Mouse (Mus musculus): Measurements from ENCODE around the gene Cntnap2.

Cntnap2 gene

DNA sequence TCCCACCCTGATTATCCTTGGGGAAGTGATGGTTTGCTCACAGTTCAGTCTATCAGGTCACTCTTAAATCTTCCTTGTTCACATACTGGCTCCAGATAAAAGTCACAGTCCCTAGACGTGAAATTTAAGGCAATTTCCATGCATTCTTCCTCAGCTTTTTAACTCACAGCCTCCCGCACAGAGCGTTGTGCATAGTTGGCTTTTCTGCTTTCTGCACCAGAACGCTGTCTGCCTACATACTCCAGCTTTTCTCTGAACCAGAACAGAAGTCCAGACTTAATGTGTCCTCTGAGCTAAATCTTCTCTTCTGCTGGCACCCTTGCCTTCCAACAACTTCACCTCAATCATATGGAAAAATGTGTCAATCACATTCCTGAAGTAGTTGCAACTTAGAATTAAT lies 1616.5 kb downstream of the Cntnap2 start:
- no peak for DNase-seq (ENCODE audit: low spot score in 2 of 2)

DNA sequence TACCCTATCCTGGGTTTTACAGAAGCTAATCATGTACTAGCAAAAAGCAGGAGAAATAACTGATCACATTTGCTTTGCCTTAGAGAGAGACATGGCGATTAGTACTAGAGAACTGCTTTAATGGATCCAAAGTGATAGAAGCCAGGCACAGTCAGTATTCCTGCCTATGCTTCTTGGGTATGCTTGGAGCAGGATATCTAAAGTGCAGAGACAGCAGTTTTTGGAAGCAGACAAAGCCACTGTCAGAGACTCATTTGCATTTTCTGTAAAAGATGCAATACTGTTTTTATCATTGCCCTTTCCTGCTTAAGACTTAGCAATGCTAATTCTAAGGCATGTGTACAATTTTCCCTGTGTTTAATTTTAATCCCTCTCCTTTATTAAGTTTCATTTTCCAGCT lies 1637.0 kb downstream of the Cntnap2 start:
- no peak for DNase-seq (ENCODE audit: low spot score in 2 of 2)

DNA sequence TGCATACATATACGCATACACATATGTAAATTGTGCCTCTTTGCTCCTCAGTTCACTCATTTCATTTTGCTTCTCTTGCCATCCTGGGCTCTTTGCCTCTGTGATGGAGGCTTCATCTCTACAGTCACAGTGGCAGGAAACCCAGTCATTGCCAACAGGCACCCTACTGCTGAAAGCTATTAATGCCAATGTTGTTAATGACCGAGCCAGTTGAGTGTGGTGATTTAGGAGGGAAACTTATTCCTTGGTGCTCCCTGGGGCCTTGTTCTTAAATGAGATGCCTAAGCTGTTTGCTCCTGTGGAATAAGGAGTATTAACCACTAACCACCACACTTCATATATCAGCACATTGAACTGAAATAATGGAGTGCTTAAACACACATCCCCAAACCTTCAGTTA lies 1640.2 kb downstream of the Cntnap2 start:
- DNase-seq (ENCODE audit: low spot score in 2 of 2): no peak

DNA sequence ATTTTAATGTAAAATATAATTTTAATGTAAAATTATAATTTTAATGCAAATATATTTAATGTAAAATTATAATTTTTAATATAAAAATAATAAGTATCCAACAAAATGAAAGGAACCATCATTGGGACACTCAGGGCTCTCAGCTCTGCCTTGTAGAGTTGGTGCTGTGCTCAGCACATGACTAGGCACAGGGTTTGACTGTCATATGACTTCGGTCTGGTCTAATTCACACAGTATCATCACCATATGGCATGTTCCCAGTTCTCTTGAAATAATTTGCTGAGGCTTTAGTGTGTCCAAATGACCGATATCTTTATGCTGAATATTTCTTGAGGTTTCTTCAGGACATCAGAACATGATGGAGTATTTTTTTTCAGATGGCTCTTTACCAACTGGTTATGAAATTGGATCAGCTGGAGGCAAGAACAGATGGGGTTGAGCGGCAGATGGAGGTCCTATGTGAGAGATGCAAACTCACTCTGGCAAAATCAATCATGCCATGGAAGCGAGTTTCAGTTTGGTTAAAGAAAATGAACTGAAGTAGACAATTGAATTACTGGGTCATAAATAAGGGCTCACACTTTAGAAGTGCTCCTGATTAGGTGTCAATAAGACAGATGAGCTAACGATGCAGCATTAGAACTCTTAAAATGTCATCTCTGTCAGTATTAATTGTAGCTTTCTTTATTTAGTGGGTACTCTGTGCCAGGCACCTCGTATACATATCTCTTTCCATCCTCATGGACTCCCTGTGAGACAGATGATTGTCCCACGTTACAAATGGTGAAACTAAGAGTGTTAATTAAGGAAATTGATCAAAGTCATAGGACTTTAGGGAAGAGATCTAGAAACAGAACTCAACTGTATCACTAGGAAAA lies 1645.4 kb downstream of the Cntnap2 start:
- no peak for DNase-seq (ENCODE audit: low spot score in 2 of 2)

GRCm38 (mm10) chr6:46705926-46706325 lies 1646.8 kb downstream of the Cntnap2 start:
- DNase-seq (ENCODE audit: low spot score in 2 of 2): no peak

- no peak for DNase-seq (ENCODE audit: low spot score in 2 of 2)
These were observed 1657.4 kb downstream of the Cntnap2 start for GRCm38 (mm10) chr6:46716576-46716975.

DNA sequence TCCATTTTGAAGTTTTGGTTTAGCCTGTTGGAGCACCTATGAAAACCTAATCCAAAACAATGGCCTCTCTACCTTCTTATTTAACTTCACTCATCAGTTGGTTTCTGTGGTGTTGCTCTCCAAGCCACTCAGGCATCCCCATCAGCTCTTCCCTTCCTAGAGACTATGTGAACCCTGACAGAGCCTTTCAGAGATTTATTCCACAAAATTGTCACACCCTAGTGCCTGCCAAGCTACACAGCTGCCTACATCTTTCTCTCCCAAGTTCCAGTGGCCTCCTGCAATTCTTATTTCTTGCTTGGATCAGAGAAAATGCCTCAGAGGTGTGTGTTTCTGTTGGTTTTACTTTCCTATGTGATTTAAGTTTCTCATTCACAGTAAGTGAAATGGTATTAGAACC lies 1674.6 kb downstream of the Cntnap2 start:
- DNase-seq (ENCODE audit: low spot score in 2 of 2): no peak

DNA sequence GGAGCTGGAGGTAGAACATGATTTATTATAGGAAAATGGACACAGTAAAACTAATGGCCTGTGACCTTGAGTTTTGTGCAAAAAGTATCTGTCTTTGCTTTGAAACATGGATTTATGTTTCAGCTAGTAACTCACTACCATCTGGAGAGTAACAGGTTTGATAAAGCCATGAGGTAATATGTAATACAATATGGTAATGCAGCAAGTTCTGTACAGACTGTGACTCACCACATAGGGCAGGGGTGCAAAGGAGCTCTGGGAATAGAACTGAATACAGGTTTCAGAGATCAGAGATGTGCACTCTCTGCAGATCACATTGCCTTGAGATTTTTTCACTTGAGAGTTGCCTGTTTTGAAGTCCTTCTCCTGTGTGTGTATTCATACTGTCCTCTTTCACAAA lies 1689.3 kb downstream of the Cntnap2 start:
- DNase-seq (ENCODE audit: low spot score in 2 of 2): no peak

GRCm38 (mm10) chr6:46763481-46763880 lies 1704.3 kb downstream of the Cntnap2 start:
- no peak for DNase-seq (ENCODE audit: low spot score in 2 of 2)

DNA sequence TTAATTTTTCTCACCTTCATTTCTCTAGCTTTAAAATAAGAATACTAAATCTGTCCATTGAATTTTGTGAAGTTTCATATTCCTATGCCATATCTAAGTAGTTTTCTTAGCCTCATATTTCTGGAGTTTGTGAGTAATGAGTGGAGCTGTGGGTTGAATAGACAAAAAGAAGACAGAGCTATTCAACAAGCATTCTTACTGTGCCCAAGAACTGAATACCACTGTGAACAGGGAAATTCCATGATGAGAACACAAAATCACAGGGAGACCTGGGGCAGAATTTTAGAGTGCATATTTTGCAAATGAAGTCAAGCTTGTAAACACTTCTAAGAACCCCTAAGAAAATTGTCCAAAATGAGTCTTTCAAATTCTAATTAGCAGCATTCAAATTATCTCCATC lies 1715.4 kb downstream of the Cntnap2 start:
- DNase-seq (ENCODE audit: low spot score in 2 of 2): no peak

DNA sequence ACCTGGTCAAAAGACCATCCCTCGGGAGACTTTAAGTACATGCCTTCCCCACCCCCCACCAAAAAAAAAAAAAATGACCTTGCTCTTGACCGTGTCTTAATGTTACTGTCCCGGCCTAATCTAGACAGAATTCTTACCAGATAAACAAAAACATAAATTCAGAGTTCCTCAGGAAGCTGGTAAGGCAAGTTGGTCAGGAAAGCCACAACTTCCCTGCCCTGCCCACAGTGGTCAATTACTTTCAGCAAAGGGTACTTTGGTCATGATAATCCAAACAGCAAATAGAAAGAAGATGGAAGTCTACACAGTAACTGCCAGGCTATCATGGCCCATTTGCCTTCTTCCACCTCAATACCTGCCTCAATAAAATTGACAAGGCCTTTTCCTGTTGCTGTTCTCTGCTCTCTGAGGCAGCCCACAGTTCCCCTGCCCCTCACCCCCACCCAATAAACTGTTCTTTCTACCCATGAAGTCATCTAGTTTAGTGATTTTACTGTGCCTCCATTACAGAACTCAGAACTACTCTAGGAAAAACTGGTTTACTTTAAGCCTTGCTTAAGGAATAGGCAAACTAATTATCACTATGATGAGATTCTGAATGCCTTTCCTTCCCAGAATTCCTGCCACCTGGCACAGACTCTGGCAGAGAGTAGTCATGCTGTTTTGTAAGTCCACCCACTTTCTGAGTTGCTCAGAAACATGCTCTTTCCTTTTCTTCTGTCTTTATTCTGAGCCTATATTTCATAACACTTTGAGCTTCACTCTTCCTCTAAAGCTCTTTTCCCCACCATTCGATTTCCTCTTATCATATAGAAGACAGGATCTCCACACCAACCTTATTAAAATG lies 1743.3 kb downstream of the Cntnap2 start:
- no peak for DNase-seq (ENCODE audit: low spot score in 2 of 2)

- DNase-seq (ENCODE audit: low spot score in 2 of 2): no peak
These were observed 1797.5 kb downstream of the Cntnap2 start for GRCm38 (mm10) chr6:46856635-46857034.

- no peak for DNase-seq (ENCODE audit: low spot score in 2 of 2)
These were observed 1801.9 kb downstream of the Cntnap2 start for GRCm38 (mm10) chr6:46861076-46861475.

DNA sequence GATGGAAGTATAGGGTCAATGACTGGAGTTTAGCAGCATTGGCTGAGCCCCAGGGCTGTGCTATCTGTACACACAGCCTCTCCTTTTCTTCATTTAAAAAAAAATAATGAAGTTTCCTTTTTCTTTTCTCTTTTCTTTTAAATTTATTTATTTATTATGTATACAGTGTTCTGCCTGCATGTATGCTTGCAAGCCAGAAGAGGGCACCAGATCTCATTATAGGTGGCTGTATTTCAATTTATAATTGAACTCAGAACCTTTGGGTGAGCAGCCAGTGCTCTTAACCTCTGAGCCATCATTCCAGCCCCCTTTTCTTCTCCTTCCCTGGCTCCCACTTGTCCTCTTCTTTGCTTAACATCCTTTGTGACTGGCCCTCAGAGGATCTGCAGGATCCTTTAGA lies 1807.2 kb downstream of the Cntnap2 start:
- DNase-seq (ENCODE audit: low spot score in 2 of 2): no peak

DNA sequence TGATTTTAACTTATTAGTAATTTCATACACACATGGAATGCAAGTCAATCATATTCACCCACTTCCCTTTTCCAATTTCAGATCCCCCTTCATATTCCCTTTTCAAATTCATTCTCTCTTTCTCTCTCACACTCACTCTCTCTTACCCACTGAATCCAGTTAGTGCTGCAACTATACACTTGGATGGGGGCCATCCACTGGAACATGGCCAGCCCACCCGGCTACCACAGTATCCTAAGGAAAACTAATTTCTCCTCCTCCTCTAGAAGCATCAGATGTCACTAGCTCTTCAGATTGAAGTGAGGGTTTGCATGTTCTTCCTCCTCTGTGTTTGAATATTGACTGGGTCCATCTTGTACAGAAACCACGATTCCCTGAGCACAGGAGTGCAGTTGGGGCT lies 1827.1 kb downstream of the Cntnap2 start:
- DNase-seq (ENCODE audit: low spot score in 2 of 2): no peak

- DNase-seq (ENCODE audit: low spot score in 2 of 2): no peak
These were observed 1850.0 kb downstream of the Cntnap2 start for GRCm38 (mm10) chr6:46909167-46909566.

DNA sequence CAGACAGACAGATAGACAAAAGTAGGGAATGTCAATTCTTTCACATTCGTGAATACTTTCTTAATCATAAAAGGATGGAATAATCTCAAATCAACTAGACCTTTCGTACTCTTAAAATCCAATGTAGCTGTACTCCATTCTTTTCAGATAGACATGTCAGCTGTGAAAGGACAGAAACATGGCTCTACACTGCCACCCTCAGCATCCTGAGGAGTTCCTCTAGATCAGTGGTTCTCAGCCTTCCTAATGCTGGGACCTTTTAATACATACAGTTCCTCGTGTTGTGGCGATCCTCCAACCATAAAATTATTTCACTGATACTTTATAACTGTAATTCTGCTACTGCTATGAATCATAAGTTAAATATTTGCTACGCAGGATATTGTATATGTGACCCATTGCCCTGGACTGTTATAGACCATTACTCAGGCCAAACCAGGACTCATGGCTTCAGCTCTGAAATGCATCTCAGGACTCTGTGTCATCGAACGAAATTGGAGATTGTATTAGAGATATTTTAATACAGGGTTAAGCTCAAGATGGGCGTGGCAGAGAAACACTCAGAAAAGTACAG lies 1859.6 kb downstream of the Cntnap2 start:
- no peak for DNase-seq (ENCODE audit: low spot score in 2 of 2)

GRCm38 (mm10) chr6:46919973-46920372 lies 1860.8 kb downstream of the Cntnap2 start:
- DNase-seq (ENCODE audit: low spot score in 2 of 2): no peak

GRCm38 (mm10) chr6:46924709-46925108 lies 1865.6 kb downstream of the Cntnap2 start:
- no peak for DNase-seq (ENCODE audit: low spot score in 2 of 2)

GRCm38 (mm10) chr6:46945703-46946102 lies 1886.5 kb downstream of the Cntnap2 start:
- no peak for DNase-seq (ENCODE audit: low spot score in 2 of 2)

DNA sequence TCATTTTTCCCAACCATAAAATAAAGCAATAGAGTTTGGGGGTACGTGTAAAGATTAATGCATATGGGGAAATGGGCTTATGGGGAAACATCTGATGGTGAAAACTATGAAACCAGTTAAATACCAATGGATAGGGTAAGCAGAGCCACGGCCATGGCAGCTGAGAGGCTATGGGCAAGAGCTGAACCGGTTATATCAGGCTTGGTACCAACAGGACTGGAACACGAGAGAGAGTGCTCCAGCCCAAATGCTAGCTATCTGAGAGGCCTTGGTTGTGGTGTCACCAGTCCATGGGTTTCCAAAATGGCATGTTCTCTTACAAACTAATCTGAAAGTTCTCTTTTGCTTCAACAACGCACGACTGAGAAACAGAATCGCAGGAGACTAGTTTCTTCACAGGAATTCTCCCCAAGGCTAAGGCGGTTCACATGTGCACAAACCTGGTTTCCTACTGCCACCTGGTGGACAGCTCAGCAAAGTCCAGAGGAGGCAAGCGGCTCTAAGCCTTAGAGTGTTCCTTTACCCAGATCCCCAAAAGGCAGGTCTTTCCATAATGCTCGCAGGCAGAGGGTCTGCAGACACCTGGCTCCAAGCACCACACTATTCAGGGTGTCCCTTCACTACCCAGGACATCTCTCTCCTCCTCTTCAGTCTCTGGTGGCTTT lies 1902.0 kb downstream of the Cntnap2 start:
- peak; percentile 24 to 39 for DNase-seq (ENCODE audit: low spot score in 2 of 2)

DNA sequence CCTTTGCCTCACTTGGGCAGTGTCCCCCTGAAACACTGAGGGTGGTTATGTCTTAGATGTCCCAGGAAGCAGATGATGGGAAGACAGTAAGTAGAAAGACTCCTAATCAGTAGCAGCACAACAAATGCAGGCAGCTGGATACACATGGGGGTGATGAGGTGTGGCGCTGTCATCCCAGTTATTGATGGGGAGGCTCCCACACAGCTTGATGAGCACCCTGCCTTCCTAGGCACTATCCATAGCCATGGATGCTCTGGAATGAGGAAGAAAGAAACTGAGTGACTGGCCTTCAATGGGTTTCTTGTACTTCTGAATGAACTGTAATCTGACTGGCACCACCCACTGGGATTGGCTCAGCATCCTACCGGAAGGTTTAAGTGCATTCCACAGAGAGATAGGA lies 1904.1 kb downstream of the Cntnap2 start:
- no peak for DNase-seq (ENCODE audit: low spot score in 2 of 2)
